10 mouse cellular contexts compared by ENCODE assay signal in the genomic region with DNA sequence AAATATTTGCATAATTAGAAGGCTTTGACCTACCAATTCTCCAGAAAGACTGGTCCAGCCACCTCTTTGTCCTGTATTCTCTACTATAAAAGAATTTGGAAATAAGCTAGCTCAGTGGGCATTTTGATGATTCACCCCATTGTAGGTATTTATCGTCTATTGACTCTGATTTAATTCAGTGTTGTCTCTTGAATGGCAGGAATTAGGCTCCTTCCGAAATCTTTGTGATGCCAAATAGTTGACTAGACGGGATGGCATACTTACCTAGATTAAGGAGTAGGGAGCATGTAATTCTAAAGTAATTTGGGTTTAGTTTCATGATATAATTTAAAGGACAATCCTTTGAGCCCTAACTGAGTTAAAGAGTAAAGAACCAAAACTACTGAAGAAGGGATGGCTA. TPM values are rescaled to one million over a fixed set of nuclear protein-coding genes. Genes with fewer than 3 reads are reported as not detected.
DNase-seq lines count a peak whose midpoint lies in the region; ATAC-seq and TF ChIP-seq lines count a peak whose summit lies in the region.
"Had no signal": no experiment of that assay in that cellular context is flagged by ENCODE, and none has a peak within 500 bp of the region (broad histone marks: within the 10 kb centered on the region; RNA-seq: fewer than 3 reads in every experiment).

No protein-coding gene starts in this region.

- DNase-seq in layer of hippocampus, adult 2 months (ENCODE audit: low spot score in 2 of 2): no peak
- no peak for DNase-seq in layer of hippocampus, adult 18-20 months (ENCODE audit: low spot score in 2 of 2)
- DNase-seq in limb, embryonic 10.5 days (ENCODE audit: low spot score): no peak
- DNase-seq in lung, postnatal 36 days: no peak
- DNase-seq in left cerebral cortex, postnatal 36 days (ENCODE audit: low spot score in 2 of 2): no peak
- DNase-seq: lung, adult 2 months; right cerebral cortex, postnatal 14 days had no signal

- H3K27me3 ChIP-seq in limb, embryonic 10.5 days (ENCODE audit: low read depth, poor library complexity, severe bottlenecking): no peaks in the 10 kb centered on the region
- H3K27me3 ChIP-seq in neural tube, embryonic 15.5 days (replicated peaks): no peaks in the 10 kb centered on the region

- H3K9ac ChIP-seq in neural tube, embryonic 15.5 days (replicated peaks): no peak overlapping the region; the same call in 1 of the 2 replicates

- no peak for ATAC-seq in neural tube, embryonic 15.5 days (ENCODE audit: low FRiP score)
- no peak for ATAC-seq in CD4-positive, CD25-positive, alpha-beta regulatory T cell, adult 4 months

- H3K27ac ChIP-seq in layer of hippocampus, adult 2 months: 0 out of 2 replicates have a peak overlapping the region, but pooled peaks have one; percentile 8
- H3K27ac ChIP-seq in embryonic fibroblast, embryonic 13.5 days (ENCODE audit: insufficient read depth, low read length): no peak overlapping the region
- no peak overlapping the region for H3K27ac ChIP-seq in limb, embryonic 10.5 days
- no peak overlapping the region for H3K27ac ChIP-seq in neural tube, embryonic 15.5 days (replicated peaks)

- intact Hi-C loops in left cerebral cortex, postnatal 36 days (cut with DNase I): no loop called here

- peak overlapping the region; percentile 80; the same call in 1 of the 2 replicates for H3K4me3 ChIP-seq in layer of hippocampus, adult 2 months
- peak overlapping the region; percentile 33 for H3K4me3 ChIP-seq in embryonic fibroblast, embryonic 13.5 days (ENCODE audit: insufficient read depth, low read length)
- peak overlapping the region; percentile 6; the same call in 1 of the 2 replicates for H3K4me3 ChIP-seq in limb, embryonic 10.5 days
- H3K4me3 ChIP-seq in neural tube, embryonic 15.5 days (replicated peaks): no peak overlapping the region

- H3K4me2 ChIP-seq in neural tube, embryonic 15.5 days: peak overlapping the region; percentile 24

- peaks cover 14% of the 10 kb centered on the region for H3K4me1 ChIP-seq in embryonic fibroblast, embryonic 13.5 days (ENCODE audit: control insufficient read depth, insufficient read depth, low read length)
- peaks cover 34% of the 10 kb centered on the region for H3K4me1 ChIP-seq in limb, embryonic 10.5 days
- peaks cover 42% of the 10 kb centered on the region for H3K4me1 ChIP-seq in neural tube, embryonic 15.5 days

- 87% methylated on average over 3 of the region's 3 CpGs for WGBS in limb, embryonic 10.5 days
- WGBS in neural tube, embryonic 15.5 days: 72% methylated on average over 3 of the region's 3 CpGs

- TF ChIP-seq POLR2A in embryonic fibroblast, embryonic 13.5 days (IDR thresholded peaks at IDR 0.05; ENCODE audit: low read depth, low read length): no peak

- TF ChIP-seq CTCF in layer of hippocampus, adult 2 months (conservative IDR thresholded peaks at IDR 0.05): no peak
- no peak for TF ChIP-seq CTCF in embryonic fibroblast, embryonic 13.5 days (IDR thresholded peaks at IDR 0.05; ENCODE audit: borderline replicate concordance, insufficient read depth, low read length)

- peaks cover 62% of the 10 kb centered on the region for H3K36me3 ChIP-seq in limb, embryonic 10.5 days
- H3K36me3 ChIP-seq in neural tube, embryonic 15.5 days: peaks cover 31% of the 10 kb centered on the region

- no peaks in the 10 kb centered on the region for H3K9me3 ChIP-seq in limb, embryonic 10.5 days (replicated peaks)
- no peaks in the 10 kb centered on the region for H3K9me3 ChIP-seq in neural tube, embryonic 15.5 days (replicated peaks)

RNA-seq across cellular contexts. Expression of gene Naca, which starts 2.5 kb away (rescaled TPM):
- total RNA-seq in layer of hippocampus, adult 2 months (2021): 100 to 1,000 TPM; 333 to 336 TPM
- 100 to 1,000 TPM; 338 to 356 TPM for total RNA-seq in layer of hippocampus, adult 18-20 months (2021)
- 887 and 940 TPM in 2 replicates for polyA plus RNA-seq in embryonic fibroblast, embryonic 13.5 days (2011; ENCODE audit: insufficient read length, low read depth, missing spikeins)
- 898 and 1,037 TPM in 2 replicates for polyA plus RNA-seq in limb, embryonic 10.5 days (2016; fragmentation: Nextera tagmentation; extraction: Ambion mirVana)
- 484 and 547 TPM in 2 replicates for polyA plus RNA-seq in neural tube, embryonic 15.5 days (2015; fragmentation: Nextera tagmentation; extraction: Ambion mirVana)
- polyA plus RNA-seq in CD4-positive, CD25-positive, alpha-beta regulatory T cell, adult 4 months (2017; shearing (Covaris generic)): 100 to 1,000 TPM; 957 to 1,000 TPM
- total RNA-seq in left cerebral cortex, postnatal 36 days (2021): 100 to 1,000 TPM; 292 to 297 TPM

RNA-seq across cellular contexts. Expression of gene Ptges3, which starts 20.8 kb away (rescaled TPM):
- total RNA-seq in layer of hippocampus, adult 2 months (2021): 100 to 1,000 TPM; 135 to 142 TPM
- 100 to 1,000 TPM; 146 to 153 TPM for total RNA-seq in layer of hippocampus, adult 18-20 months (2021)
- 270 and 308 TPM in 2 replicates for polyA plus RNA-seq in embryonic fibroblast, embryonic 13.5 days (2011; ENCODE audit: insufficient read length, low read depth, missing spikeins)
- 668 and 708 TPM in 2 replicates for polyA plus RNA-seq in limb, embryonic 10.5 days (2016; fragmentation: Nextera tagmentation; extraction: Ambion mirVana)
- polyA plus RNA-seq in neural tube, embryonic 15.5 days (2015; fragmentation: Nextera tagmentation; extraction: Ambion mirVana): 394 and 409 TPM in 2 replicates
- 100 to 1,000 TPM; 234 to 353 TPM for polyA plus RNA-seq in CD4-positive, CD25-positive, alpha-beta regulatory T cell, adult 4 months (2017; shearing (Covaris generic))
- total RNA-seq in left cerebral cortex, postnatal 36 days (2021): 100 to 1,000 TPM; 120 to 131 TPM

RNA-seq across cellular contexts. Expression of gene Prim1, which starts 23.0 kb away (rescaled TPM):
- 1 to 10 TPM; 7.7 to 8.0 TPM for total RNA-seq in layer of hippocampus, adult 2 months (2021)
- total RNA-seq in layer of hippocampus, adult 18-20 months (2021): 1 to 10 TPM; 6.8 to 7.4 TPM
- polyA plus RNA-seq in embryonic fibroblast, embryonic 13.5 days (2011; ENCODE audit: insufficient read length, low read depth, missing spikeins): 21.8 and 30.9 TPM in 2 replicates
- 99.0 and 109 TPM in 2 replicates for polyA plus RNA-seq in limb, embryonic 10.5 days (2016; fragmentation: Nextera tagmentation; extraction: Ambion mirVana)
- polyA plus RNA-seq in neural tube, embryonic 15.5 days (2015; fragmentation: Nextera tagmentation; extraction: Ambion mirVana): 33.7 and 45.5 TPM in 2 replicates
- polyA plus RNA-seq in CD4-positive, CD25-positive, alpha-beta regulatory T cell, adult 4 months (2017; shearing (Covaris generic)): 10 to 100 TPM; 18.9 to 20.2 TPM
- total RNA-seq in left cerebral cortex, postnatal 36 days (2021): 1 to 10 TPM; 6.7 to 7.2 TPM

RNA-seq across cellular contexts. Expression of gene Hsd17b6, which starts 30.5 kb away (rescaled TPM):
- total RNA-seq in layer of hippocampus, adult 2 months (2021): not detected
- total RNA-seq in layer of hippocampus, adult 18-20 months (2021): not detected
- not detected in 2 replicates for polyA plus RNA-seq in embryonic fibroblast, embryonic 13.5 days (2011; ENCODE audit: insufficient read length, low read depth, missing spikeins)
- not detected in 2 replicates for polyA plus RNA-seq in limb, embryonic 10.5 days (2016; fragmentation: Nextera tagmentation; extraction: Ambion mirVana)
- polyA plus RNA-seq in neural tube, embryonic 15.5 days (2015; fragmentation: Nextera tagmentation; extraction: Ambion mirVana): not detected in 2 replicates
- not detected for polyA plus RNA-seq in CD4-positive, CD25-positive, alpha-beta regulatory T cell, adult 4 months (2017; shearing (Covaris generic))
- not detected for total RNA-seq in left cerebral cortex, postnatal 36 days (2021)

RNA-seq across cellular contexts. Expression of gene Atp5b, which starts 45.2 kb away (rescaled TPM):
- 1,000 to 10,000 TPM; 1,635 to 1,673 TPM for total RNA-seq in layer of hippocampus, adult 2 months (2021)
- total RNA-seq in layer of hippocampus, adult 18-20 months (2021): 1,000 to 10,000 TPM; 1,726 to 1,851 TPM
- 979 and 1,112 TPM in 2 replicates for polyA plus RNA-seq in embryonic fibroblast, embryonic 13.5 days (2011; ENCODE audit: insufficient read length, low read depth, missing spikeins)
- 2,336 and 2,543 TPM in 2 replicates for polyA plus RNA-seq in limb, embryonic 10.5 days (2016; fragmentation: Nextera tagmentation; extraction: Ambion mirVana)
- 2,338 and 2,396 TPM in 2 replicates for polyA plus RNA-seq in neural tube, embryonic 15.5 days (2015; fragmentation: Nextera tagmentation; extraction: Ambion mirVana)
- 100 to 1,000 TPM; 455 to 512 TPM for polyA plus RNA-seq in CD4-positive, CD25-positive, alpha-beta regulatory T cell, adult 4 months (2017; shearing (Covaris generic))
- 1,000 to 10,000 TPM; 1,550 to 1,901 TPM for total RNA-seq in left cerebral cortex, postnatal 36 days (2021)
